8 mouse cellular contexts compared by ENCODE assay signal in the genomic region with DNA sequence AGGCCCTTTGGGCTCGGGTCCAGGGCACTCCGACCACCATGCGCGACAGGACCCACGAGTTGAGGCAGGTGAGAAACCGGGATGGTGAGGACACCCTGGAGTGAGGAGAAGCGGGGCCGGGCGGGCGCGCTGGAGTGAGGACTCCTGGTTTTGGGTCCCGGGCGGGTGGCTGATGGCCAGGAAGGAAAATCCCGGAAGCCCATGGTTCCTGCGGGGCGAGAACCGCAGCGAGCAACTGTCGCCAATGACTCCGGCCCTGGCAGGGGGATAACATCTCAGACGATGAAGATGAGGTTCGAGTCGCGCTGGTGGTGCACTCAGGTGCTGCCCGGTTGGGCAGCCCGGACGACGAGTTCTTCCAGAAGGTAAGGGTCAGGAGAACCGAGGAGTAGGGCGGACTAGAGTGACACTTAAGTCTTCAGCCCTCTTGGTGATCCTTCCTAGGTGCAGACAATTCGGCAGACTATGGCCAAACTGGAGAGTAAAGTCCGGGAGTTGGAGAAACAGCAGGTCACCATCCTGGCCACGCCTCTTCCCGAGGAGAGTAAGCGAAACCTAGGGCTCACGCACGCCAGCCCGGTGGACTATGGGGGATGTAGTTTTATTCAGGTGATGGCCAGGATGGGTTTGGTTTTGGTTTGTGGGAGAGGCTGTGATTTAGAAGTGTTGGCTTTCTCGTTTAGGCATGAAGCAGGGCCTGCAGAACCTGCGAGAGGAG. TPM values are rescaled to one million over a fixed set of nuclear protein-coding genes. Genes with fewer than 3 reads are reported as not detected.
DNase-seq lines count a peak whose midpoint lies in the region.

No protein-coding gene starts in this region.

- peaks cover 5% of the 10 kb centered on the region; the same call in 1 of the 2 replicates for H3K27me3 ChIP-seq in hindbrain, embryonic 10.5 days (ENCODE audit: insufficient read depth, poor library complexity, severe bottlenecking)

- peak; percentile 89 for DNase-seq in NIH3T3 (ENCODE audit: low read depth)
- DNase-seq in cerebellum, adult 9-11 months, result peak; percentile 89
- DNase-seq in frontal cortex, adult 2 months (ENCODE audit: extremely low spot score in 1 of 2, low spot score in 1 of 2), result peak; percentile 40 to 83
- peak; percentile 66 for DNase-seq in hindbrain, embryonic 10.5 days (ENCODE audit: low spot score)
- peak; percentile 72 to 77 for DNase-seq in layer of hippocampus, postnatal 10 days (ENCODE audit: low spot score in 2 of 2)
- peak; percentile 91 for DNase-seq in lung, postnatal 10 days
- peak; percentile 56 for DNase-seq in ovary, postnatal 14 days (ENCODE audit: low spot score)
- DNase-seq in thymus, postnatal 10 days (ENCODE audit: low spot score in 2 of 2), result peak; percentile 59 to 68

- H3K9me3 ChIP-seq in hindbrain, embryonic 10.5 days, result no peaks in the 10 kb centered on the region

- H3K4me1 ChIP-seq in hindbrain, embryonic 10.5 days (replicated peaks), result peaks cover 15% of the 10 kb centered on the region

- H3K4me3 ChIP-seq in hindbrain, embryonic 10.5 days, result peak overlapping the region; percentile 81

- H3K27ac ChIP-seq in hindbrain, embryonic 10.5 days, result peak overlapping the region; percentile 86

- WGBS in hindbrain, embryonic 10.5 days, result under 1% methylated on average over 40 of the region's 40 CpGs

- H3K36me3 ChIP-seq in hindbrain, embryonic 10.5 days, result peaks cover 27% of the 10 kb centered on the region

RNA-seq across cellular contexts. Expression of a gene that starts 17.8 kb away (rescaled TPM):
- 374 and 443 TPM in 2 replicates for polyA plus RNA-seq in frontal cortex, adult 2 months (2012; rRNA removed)
- polyA plus RNA-seq in hindbrain, embryonic 10.5 days (2016; fragmentation: Nextera tagmentation; extraction: Ambion mirVana), result 5.0 and 8.5 TPM in 2 replicates
- total RNA-seq in layer of hippocampus, postnatal 10 days (2021), result 100 to 1,000 TPM; 292 to 296 TPM

RNA-seq across cellular contexts. Expression of a gene that starts 18.1 kb away (rescaled TPM):
- polyA plus RNA-seq in frontal cortex, adult 2 months (2012; rRNA removed), result 121 and 127 TPM in 2 replicates
- polyA plus RNA-seq in hindbrain, embryonic 10.5 days (2016; fragmentation: Nextera tagmentation; extraction: Ambion mirVana), result 15.2 and 21.6 TPM in 2 replicates
- total RNA-seq in layer of hippocampus, postnatal 10 days (2021), result 10 to 100 TPM; 46.9 to 53.6 TPM

RNA-seq across cellular contexts. Expression of a gene that starts 33.9 kb away (rescaled TPM):
- 16.0 TPM in 2 replicates for polyA plus RNA-seq in frontal cortex, adult 2 months (2012; rRNA removed)
- polyA plus RNA-seq in hindbrain, embryonic 10.5 days (2016; fragmentation: Nextera tagmentation; extraction: Ambion mirVana), result 19.0 and 19.2 TPM in 2 replicates
- 10 to 100 TPM; 28.6 to 30.2 TPM for total RNA-seq in layer of hippocampus, postnatal 10 days (2021)

RNA-seq across cellular contexts. Expression of a gene that starts 34.5 kb away (rescaled TPM):
- 13.9 and 15.1 TPM in 2 replicates for polyA plus RNA-seq in frontal cortex, adult 2 months (2012; rRNA removed)
- polyA plus RNA-seq in hindbrain, embryonic 10.5 days (2016; fragmentation: Nextera tagmentation; extraction: Ambion mirVana), result 41.4 and 42.3 TPM in 2 replicates
- 10 to 100 TPM; 22.9 to 25.3 TPM for total RNA-seq in layer of hippocampus, postnatal 10 days (2021)

RNA-seq across cellular contexts. Expression of a gene that starts 41.8 kb away (rescaled TPM):
- polyA plus RNA-seq in frontal cortex, adult 2 months (2012; rRNA removed), result 15.7 and 17.3 TPM in 2 replicates
- polyA plus RNA-seq in hindbrain, embryonic 10.5 days (2016; fragmentation: Nextera tagmentation; extraction: Ambion mirVana), result 7.4 and 7.8 TPM in 2 replicates
- 1 to 10 TPM; 4.8 to 5.1 TPM for total RNA-seq in layer of hippocampus, postnatal 10 days (2021)

Comparison
In these comparisons a context has a peak if more than half of its experiments do, and no peak if none do; other contexts are left out.
1. Peak in every context shown above with its lines: DNase-seq, H3K4me3 ChIP-seq and H3K27ac ChIP-seq.
2. RNA of a gene that starts 17.8 kb away (polyA plus RNA-seq): 374 to 443 TPM in frontal cortex, adult 2 months; 5.0 to 8.5 TPM in hindbrain, embryonic 10.5 days; every median in the first group is over 10 times any median in the second.